Mouse (Mus musculus): ENCODE data around the gene Otulin. TPM values are rescaled to one million over a fixed set of nuclear protein-coding genes. Genes with fewer than 3 reads are reported as not detected.

Gene Otulin
- 103 TPM for polyA plus RNA-seq (2017; shearing (Covaris generic))

GRCm38 (mm10) chr15:27630601-27631383 lies at the start of gene Otulin:
TSS of gene Otulin (minus strand) at chr15:27630693.

Other genes starting within 250 kb of the Otulin start
- 27.2 TPM for gene Ank, start 164.0 kb downstream of the Otulin start, polyA plus RNA-seq (2017; shearing (Covaris generic))
- 367 TPM for gene Otulinl, start 50.9 kb upstream of the Otulin start, polyA plus RNA-seq (2017; shearing (Covaris generic))

Data from CD4-positive, CD25-positive, alpha-beta regulatory T cell (primary cell).